Mouse (Mus musculus) T-cell, adult 2 months (primary cell): Measurements from ENCODE around the gene Pfkfb4.
A peak's percentile ranks its signal among the peaks of the same experiment; 100 is the strongest.

Source experiments
- DNase-seq: peaks from one replicate; pipeline ENCODE4 v3.0.0; 2022; ENCODE audit warnings: low spot score

Pfkfb4 gene

DNA sequence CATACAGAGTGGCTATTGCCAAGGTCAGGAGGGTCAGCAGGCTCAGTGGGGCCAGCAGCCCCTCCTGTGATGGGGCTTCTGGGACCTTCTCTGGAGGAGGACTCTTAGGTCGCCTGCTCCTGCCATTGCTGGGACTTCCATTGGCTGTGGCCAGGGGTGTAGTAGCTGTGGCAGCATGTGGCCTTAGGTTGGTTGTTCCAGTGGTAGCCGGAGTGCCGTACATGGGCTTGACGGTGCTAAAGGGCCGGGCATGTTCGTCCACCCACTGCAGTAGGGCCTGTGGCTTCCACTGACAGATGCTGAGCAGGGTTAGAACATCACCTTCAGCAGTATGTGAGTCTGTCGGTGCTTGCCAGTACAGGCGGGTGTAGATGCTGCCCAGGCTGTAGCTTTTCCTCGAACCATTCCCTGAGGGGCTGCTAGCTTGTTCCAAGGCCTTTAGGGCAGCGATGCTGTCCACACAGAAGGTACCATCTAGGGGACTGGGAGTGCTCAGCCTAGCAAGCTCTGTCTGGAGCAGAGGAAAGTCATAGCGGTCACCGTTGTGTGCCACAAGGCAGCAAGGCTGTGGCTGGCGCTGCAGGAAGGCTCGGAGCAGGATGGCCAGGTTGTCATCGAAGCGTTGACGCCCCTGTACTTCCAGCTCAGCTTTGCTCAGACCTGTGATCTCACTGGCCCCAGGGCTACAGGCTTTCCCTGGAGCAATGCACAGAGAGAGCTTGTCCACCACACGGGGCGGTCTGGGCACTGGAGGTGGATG is 66.6 kb downstream of the Pfkfb4 start:
- DNase-seq = peak; percentile 57

DNA sequence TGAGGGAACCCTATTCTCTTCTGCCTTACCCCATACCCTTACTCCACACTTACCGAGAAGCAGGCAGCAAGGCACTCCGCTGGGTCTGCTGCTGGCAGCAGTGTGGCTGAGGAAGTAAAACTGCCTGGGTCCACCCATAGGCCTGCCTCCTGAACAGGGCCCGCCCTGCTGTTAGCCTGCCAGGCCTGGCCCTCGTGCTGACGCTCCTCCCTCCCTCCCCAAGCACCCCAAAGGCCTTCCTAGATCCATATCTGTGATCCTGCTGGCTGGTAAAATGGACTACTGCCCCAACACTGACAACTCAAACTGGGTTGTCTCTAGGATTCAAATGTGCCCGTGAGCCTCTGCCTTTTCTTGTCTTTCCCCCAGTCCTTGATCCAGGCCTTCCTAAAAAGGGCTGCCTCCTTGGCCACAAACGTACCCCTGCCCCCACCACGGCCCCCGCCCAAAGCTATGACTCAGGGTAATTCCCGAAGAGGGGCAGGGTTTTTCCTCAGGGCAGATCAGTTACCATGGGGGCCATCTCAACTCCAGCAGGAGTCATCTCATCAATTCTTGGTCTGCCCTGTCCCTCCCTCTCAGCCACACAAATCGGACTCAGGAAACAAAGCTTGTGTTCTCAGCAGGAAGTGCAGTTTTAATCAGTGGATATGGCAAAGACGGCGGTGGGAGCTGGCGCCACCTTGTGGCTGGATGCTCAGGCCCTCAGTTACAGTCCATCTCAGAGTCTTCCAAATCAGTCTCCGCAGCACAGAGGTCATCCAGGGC is 67.7 kb downstream of the Pfkfb4 start, which contains the start of gene Trex1:
TSS of gene Trex1 (minus strand) at position 599 of the 768 bp plus-strand sequence.
- peak; percentile 92 for DNase-seq

GRCm38 (mm10) chr9:109060184-109060897 is 68.8 kb downstream of the Pfkfb4 start:
- DNase-seq = no peak

DNA sequence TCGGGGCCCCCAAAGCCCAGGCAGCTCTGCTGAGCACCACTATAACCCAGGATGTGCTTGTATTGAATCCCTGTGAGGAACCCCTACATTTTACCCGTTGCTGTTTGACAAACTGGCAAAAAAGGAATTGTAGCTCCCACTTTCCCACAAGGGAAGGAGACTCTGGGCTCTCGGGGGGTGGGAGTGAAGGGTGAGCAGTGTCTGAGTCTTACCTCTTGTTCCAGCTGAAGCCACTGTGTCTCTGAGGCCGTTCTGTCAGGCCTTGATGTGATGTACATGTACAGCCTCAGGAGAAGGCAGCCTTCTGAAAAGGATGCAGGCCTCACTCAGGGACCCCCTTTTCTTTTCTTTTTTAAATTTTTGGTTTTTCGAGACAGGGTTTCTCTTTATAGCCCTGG is 69.3 kb downstream of the Pfkfb4 start:
- DNase-seq = no peak

DNA sequence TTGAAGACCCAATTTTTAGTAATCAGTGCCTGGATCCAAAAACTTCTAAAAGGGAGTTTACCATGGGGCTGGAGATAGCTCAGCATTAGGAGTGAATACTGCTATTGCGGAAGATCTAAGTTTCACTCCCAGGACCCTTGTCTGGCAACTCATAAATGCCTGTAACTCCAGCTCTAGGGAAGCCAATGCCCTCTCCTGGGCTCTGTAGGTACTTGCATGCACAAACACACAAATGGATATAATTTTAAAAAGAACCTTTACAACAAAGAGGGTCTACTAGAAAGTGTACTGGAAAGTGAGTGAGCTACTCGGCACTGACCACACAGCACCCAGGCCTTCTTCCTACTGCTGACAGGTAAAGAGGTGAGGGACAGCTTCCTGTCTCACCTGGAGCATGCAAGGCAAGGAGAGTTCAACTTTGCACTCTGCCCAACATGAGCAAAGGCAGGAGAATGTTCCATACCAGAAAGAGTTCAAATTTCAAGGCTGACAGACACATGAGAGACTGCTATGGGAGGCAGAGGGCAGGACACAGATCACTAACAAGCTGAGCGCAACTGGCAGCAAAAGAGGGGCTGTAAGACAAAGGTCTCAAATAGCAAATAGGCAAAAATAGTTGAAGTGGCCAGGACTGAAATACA is 76.6 kb downstream of the Pfkfb4 start:
- DNase-seq = no peak

DNA sequence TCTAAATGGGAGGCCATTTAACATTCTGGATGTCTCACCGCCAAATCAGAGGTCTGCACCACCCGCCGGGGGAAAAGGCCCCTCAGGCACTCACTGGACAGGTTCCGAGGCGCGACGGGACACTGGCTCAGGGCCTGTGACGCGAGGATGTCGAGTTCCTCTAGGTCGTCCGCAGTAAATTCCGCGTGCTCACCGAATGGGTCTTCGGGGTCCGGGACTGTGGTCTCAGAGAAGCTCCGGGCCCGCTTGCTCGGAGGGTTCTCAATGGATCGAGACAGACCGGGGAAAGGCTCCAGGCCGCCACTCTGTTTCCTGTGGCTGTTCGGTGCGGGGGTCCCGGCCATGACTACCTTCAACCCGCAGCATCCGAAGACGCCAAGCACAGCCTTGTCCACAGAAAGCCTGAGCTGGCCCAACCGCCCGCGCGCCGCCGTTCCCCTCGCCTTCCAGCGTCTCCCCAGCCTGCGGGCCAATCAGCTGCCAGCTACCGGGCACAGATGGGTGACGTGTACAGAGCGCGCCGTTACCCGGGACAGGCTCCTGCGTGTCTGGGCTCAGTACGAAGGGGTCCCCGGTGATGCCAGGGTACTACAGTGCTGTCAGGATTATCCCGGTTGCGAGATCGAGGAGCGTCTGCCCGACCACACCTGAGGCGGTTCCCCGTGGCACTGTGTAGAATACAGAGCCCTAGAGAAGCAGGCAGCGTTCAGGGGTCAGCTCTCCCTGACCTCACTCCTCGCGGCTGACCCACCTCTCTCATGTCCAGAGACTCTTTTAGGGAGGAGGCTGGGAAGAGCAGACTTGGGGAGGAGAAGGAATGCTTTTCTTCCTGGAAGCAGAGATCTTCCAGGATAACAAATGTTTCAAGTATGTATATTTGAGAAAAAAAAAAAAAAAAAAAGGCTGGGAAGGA is 82.3 kb downstream of the Pfkfb4 start, which contains the start of gene Atrip:
TSS of gene Atrip (minus strand) at position 464 of the 913 bp plus-strand sequence.
- DNase-seq = peak; percentile 89

GRCm38 (mm10) chr9:109080516-109080915 is 88.9 kb downstream of the Pfkfb4 start:
- no peak for DNase-seq

GRCm38 (mm10) chr9:109081749-109082123 is 90.2 kb downstream of the Pfkfb4 start:
- no peak for DNase-seq
